Mouse (Mus musculus): ENCODE data around the gene Stk39. TPM values are rescaled to one million over a fixed set of nuclear protein-coding genes. Genes with fewer than 3 reads are reported as not detected.
A peak's percentile ranks its signal among the peaks of the same experiment; 100 is the strongest.

The Stk39 gene
- polyA plus RNA-seq, 1 experiment from 2014 or later = 11.8 TPM

DNA sequence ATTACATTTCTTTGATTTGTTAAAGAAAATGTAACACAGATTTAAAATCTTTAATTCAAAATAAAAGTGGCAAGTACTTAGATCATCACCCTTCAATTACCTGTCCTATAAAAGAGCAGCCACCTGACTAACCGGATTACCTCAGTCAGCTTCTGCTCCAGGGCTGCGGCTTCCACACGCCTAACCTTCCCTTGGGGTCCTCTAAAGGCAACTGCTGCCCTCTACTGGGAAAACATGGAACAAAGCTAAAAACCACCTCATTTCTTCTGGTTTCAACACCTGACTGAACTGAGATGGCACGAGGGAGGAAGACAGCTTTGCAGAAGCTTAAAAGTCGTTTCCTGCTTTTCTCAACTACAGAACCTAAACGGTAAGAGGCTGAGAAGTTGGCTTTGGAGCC lies 121.4 kb downstream of the Stk39 start:
- ATAC-seq (peak; percentile 30; the same call in 1 of the 2 replicates), DNase-seq (ENCODE audit: low spot score) (peak; percentile 76)
- H3K27me3 ChIP-seq (replicated peaks; ENCODE audit: insufficient read depth, low read length) = no peaks in the 10 kb centered on the region
- peak; percentile 88 for TF ChIP-seq CTCF (IDR thresholded peaks at IDR 0.05)
- no peak for TF ChIP-seq EP300 (IDR thresholded peaks at IDR 0.05)
- no peak overlapping the region for H3K4me3 ChIP-seq (ENCODE audit: low read depth, low read length)
- no peaks in the 10 kb centered on the region for H3K36me3 ChIP-seq (ENCODE audit: insufficient read depth, low read length)
- H3K9ac ChIP-seq (replicated peaks; ENCODE audit: low read depth) = no peak overlapping the region
- no peaks in the 10 kb centered on the region for H3K4me1 ChIP-seq (ENCODE audit: insufficient read depth, low read depth, low read length)
- WGBS = 3% methylated on average over 6 of the region's 6 CpGs
- no peak overlapping the region for H3K4me2 ChIP-seq (replicated peaks; ENCODE audit: low read depth, low read length)
- no peak overlapping the region for H3K27ac ChIP-seq (ENCODE audit: low read length)
- H3K9me3 ChIP-seq (ENCODE audit: low read length) = no peaks in the 10 kb centered on the region

- TF ChIP-seq CTCF (IDR thresholded peaks at IDR 0.05) (peak; percentile 90), EP300 (IDR thresholded peaks at IDR 0.05) (no peak)
- Histone ChIP-seq H3K27ac (ENCODE audit: low read length) (no peak overlapping the region), H3K4me2 (replicated peaks; ENCODE audit: low read depth, low read length) (peak overlapping the region; percentile 34; the same call in 1 of the 2 replicates), H3K9me3 (ENCODE audit: low read length) (no peaks in the 10 kb centered on the region), H3K4me3 (ENCODE audit: low read depth, low read length) (no peak overlapping the region), H3K4me1 (ENCODE audit: insufficient read depth, low read depth, low read length) (no peaks in the 10 kb centered on the region), H3K27me3 (replicated peaks; ENCODE audit: insufficient read depth, low read length) (no peaks in the 10 kb centered on the region), H3K9ac (replicated peaks; ENCODE audit: low read depth) (no peak overlapping the region), H3K36me3 (ENCODE audit: insufficient read depth, low read length) (no peaks in the 10 kb centered on the region)
- 51% methylated on average over 24 of the region's 24 CpGs for WGBS
- peak; percentile 87 for DNase-seq (ENCODE audit: low spot score)
- ATAC-seq = peak; percentile 75
Observed at GRCm38 (mm10) chr2:68349593-68350383, 122.3 kb downstream of the Stk39 start.

DNA sequence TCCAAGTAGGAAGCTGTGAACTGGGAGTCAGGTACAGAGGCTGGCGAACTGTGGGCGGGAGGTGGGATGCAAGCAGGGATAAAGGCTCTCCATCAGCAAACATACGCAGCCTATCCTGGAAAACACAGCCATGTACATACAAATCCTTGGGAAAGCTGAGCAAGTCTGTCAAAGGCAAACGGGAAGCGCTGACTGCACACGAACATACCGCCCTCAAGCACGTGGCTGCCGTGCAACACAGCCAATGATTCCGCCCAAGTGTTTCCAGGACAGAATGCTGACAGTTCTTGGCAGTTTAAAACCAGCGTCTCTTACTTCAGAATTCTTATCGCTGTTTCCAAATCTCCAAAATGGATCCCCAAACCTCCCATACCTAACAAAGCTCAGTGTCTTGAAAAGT lies 123.1 kb downstream of the Stk39 start:
- 77% methylated on average over 12 of the region's 12 CpGs for WGBS
- Histone ChIP-seq H3K27ac (ENCODE audit: low read length) (no peak overlapping the region), H3K4me2 (replicated peaks; ENCODE audit: low read depth, low read length) (no peak overlapping the region)

DNA sequence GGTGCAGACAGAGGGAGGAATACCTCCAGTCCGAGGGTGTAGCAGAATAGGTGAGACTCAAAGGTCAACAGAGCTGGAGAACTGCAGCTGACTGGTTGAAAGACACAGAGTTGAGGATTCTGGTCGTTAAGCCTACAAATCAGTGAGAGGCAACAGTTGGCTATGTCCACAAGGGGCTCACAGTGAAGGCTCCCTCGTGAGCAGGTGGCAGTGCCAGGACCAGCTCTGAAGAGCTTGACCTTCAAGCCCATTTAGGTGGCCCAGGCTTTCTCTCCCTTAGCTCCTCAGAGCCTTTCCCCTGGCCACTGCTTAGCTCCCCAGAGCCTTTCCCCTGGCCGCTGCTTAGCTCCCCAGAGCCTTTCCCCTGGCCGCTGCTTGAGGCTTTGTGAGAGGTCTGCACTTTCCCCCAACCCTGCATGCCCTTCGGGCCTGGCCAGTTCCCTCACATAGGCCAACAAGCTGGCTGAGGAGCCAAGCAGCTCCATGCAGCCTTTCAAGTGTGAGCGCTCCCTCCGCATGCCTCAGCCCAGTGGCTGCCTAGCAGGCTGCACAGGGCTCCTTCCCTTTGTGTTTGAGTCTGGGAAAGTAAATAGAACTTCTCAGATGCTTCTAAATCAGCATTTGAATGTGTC lies 125.3 kb downstream of the Stk39 start:
- no peak for TF ChIP-seq EP300 (IDR thresholded peaks at IDR 0.05)
- TF ChIP-seq CTCF (IDR thresholded peaks at IDR 0.05) = no peak
- H3K27me3 ChIP-seq (replicated peaks; ENCODE audit: insufficient read depth, low read length) = no peaks in the 10 kb centered on the region
- no peak overlapping the region for H3K9ac ChIP-seq (replicated peaks; ENCODE audit: low read depth)
- ATAC-seq (no peak), DNase-seq (ENCODE audit: low spot score) (no peak)
- no peak overlapping the region for H3K4me3 ChIP-seq (ENCODE audit: low read depth, low read length)
- H3K36me3 ChIP-seq (ENCODE audit: insufficient read depth, low read length) = no peaks in the 10 kb centered on the region
- H3K4me2 ChIP-seq (replicated peaks; ENCODE audit: low read depth, low read length) = no peak overlapping the region
- 56% methylated on average over 8 of the region's 8 CpGs for WGBS
- no peaks in the 10 kb centered on the region for H3K9me3 ChIP-seq (ENCODE audit: low read length)
- no peaks in the 10 kb centered on the region for H3K4me1 ChIP-seq (ENCODE audit: insufficient read depth, low read depth, low read length)
- no peak overlapping the region for H3K27ac ChIP-seq (ENCODE audit: low read length)

More for the DNA sequence above, 123.1 kb downstream of the Stk39 start:
- TF ChIP-seq EP300 (IDR thresholded peaks at IDR 0.05) (no peak), CTCF (IDR thresholded peaks at IDR 0.05) (no peak)
- Histone ChIP-seq H3K4me3 (ENCODE audit: low read depth, low read length) (no peak overlapping the region), H3K9ac (replicated peaks; ENCODE audit: low read depth) (no peak overlapping the region), H3K36me3 (ENCODE audit: insufficient read depth, low read length) (no peaks in the 10 kb centered on the region), H3K4me1 (ENCODE audit: insufficient read depth, low read depth, low read length) (no peaks in the 10 kb centered on the region), H3K27me3 (replicated peaks; ENCODE audit: insufficient read depth, low read length) (no peaks in the 10 kb centered on the region), H3K9me3 (ENCODE audit: low read length) (no peaks in the 10 kb centered on the region)
- DNase-seq (ENCODE audit: low spot score) (no peak), ATAC-seq (no peak)

- ATAC-seq (no peak), DNase-seq (ENCODE audit: low spot score) (no peak)
- no peak overlapping the region for H3K4me2 ChIP-seq (replicated peaks; ENCODE audit: low read depth, low read length)
- H3K9me3 ChIP-seq (ENCODE audit: low read length) = no peaks in the 10 kb centered on the region
- TF ChIP-seq CTCF (IDR thresholded peaks at IDR 0.05) (no peak), EP300 (IDR thresholded peaks at IDR 0.05) (no peak)
- no peak overlapping the region for H3K4me3 ChIP-seq (ENCODE audit: low read depth, low read length)
- no peaks in the 10 kb centered on the region for H3K36me3 ChIP-seq (ENCODE audit: insufficient read depth, low read length)
- H3K9ac ChIP-seq (replicated peaks; ENCODE audit: low read depth) = no peak overlapping the region
- no peaks in the 10 kb centered on the region for H3K4me1 ChIP-seq (ENCODE audit: insufficient read depth, low read depth, low read length)
- WGBS = 68% methylated on average over 9 of the region's 9 CpGs
- H3K27me3 ChIP-seq (replicated peaks; ENCODE audit: insufficient read depth, low read length) = no peaks in the 10 kb centered on the region
- H3K27ac ChIP-seq (ENCODE audit: low read length) = no peak overlapping the region
Observed at GRCm38 (mm10) chr2:68345269-68345668, 126.8 kb downstream of the Stk39 start.

GRCm38 (mm10) chr2:68343751-68344150 lies 128.3 kb downstream of the Stk39 start:
- Histone ChIP-seq H3K9ac (replicated peaks; ENCODE audit: low read depth) (no peak overlapping the region), H3K36me3 (ENCODE audit: insufficient read depth, low read length) (no peaks in the 10 kb centered on the region), H3K4me1 (ENCODE audit: insufficient read depth, low read depth, low read length) (no peaks in the 10 kb centered on the region), H3K9me3 (ENCODE audit: low read length) (no peaks in the 10 kb centered on the region), H3K27me3 (replicated peaks; ENCODE audit: insufficient read depth, low read length) (no peaks in the 10 kb centered on the region), H3K4me2 (replicated peaks; ENCODE audit: low read depth, low read length) (no peak overlapping the region), H3K4me3 (ENCODE audit: low read depth, low read length) (no peak overlapping the region), H3K27ac (ENCODE audit: low read length) (no peak overlapping the region)
- DNase-seq (ENCODE audit: low spot score) (no peak), ATAC-seq (no peak)
- no peak for TF ChIP-seq EP300 (IDR thresholded peaks at IDR 0.05)
- no peak for TF ChIP-seq CTCF (IDR thresholded peaks at IDR 0.05)
- 89% methylated on average over 4 of the region's 4 CpGs for WGBS

All from lung, postnatal 0 days (tissue).